Mouse (Mus musculus) cerebellum, adult 11 months (tissue): Measurements from ENCODE around the gene Iqsec3.

Experiments used
- DNase-seq: peaks from one replicate; pipeline ENCODE4 v3.0.0; 2022

Iqsec3 gene

DNA sequence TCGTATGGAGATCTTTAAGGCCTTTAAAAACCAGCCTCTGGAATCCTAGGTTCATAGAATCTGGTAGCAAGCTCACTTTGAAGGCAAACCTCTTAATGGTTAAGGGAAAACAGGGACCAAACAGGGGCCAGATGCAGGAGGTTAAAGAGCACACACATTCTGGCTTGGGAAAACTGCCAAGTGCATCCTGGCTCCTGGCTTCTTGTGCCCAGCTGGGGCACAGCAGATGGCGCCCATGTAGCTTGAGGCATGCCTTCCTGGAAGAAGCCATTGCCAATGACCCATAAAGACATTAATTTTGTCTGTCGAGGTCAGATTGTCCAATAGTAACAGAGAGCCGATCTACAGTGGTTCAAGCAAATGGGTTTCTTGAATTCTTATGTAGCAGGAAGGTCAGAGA lies 109.5 kb downstream of the Iqsec3 start:
- no peak for DNase-seq

DNA sequence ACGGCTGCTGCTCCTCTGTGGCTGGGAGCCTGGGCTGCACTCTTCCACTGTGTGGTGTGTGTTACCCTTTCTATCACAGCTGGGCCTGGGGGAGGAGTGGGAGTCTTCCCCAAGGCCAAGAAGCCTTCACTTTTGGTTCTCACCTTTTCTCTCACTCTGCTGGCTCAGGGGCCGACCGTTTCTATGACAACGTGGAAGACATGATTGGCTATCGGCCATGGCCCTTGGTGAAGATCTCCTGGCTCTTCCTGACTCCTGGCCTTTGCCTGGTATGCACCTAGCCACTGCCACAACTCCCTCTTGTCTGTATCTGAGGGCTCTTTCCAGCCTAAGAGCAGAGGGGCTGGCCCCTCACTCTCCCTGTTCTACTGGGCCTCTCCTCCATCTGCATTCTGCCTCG lies 110.4 kb downstream of the Iqsec3 start:
- no peak for DNase-seq

DNA sequence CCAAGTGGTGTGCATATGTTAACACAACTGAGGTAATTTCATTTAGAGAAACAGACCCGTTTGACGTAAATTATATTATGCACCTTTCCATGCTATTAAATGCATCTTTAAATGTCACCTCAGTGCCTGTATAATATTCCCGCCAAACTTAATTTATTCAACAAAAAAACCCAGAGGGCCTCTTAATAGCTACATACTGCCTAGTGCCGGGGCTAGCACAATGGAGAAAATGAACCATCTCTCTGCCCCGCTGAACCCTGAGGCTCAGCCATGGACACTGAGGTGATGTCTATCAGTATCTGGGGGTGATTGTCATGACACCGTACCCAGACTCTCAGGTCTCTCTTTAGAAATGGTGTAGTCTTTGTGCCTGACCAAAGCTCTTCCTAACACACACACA lies 116.2 kb downstream of the Iqsec3 start:
- no peak for DNase-seq

DNA sequence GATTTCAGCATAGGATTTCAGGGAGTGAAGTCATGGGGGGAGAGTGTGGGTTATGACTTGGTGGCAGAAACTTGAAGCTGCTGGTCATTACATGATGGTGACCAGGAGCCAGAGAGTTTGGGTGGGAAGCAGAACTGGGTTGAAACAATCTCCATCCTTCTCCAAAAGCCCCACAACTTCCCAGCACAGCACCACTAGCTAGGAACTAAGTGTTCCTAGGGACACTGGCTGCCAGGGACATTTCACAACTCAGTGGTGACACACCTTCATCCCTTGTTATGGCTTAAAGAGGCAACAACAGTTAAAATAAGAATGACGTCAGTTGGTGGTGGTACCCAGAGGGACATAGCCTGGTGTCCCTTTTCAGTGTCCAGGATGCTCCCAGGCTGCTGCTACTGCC lies 117.4 kb downstream of the Iqsec3 start:
- DNase-seq, result no peak

DNA sequence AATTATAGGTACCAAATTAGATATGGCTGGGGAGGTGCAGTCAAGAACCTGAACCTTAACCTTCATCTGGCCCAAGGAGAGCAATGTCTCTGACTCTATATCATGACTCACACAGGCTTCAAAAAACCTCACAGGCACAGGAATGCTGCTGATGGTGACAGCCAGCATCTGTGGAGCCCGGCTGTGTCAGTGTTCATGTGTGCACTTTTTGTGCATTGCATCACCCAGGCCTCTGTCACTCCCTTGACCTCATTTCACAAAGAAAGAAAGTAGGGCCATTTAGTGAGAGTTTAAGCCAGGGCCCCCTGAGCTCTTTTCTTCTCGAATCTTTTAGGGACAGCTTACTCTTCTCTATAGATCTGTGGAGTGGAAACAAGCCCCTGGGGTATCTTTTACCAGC lies 121.2 kb downstream of the Iqsec3 start:
- no peak for DNase-seq

DNA sequence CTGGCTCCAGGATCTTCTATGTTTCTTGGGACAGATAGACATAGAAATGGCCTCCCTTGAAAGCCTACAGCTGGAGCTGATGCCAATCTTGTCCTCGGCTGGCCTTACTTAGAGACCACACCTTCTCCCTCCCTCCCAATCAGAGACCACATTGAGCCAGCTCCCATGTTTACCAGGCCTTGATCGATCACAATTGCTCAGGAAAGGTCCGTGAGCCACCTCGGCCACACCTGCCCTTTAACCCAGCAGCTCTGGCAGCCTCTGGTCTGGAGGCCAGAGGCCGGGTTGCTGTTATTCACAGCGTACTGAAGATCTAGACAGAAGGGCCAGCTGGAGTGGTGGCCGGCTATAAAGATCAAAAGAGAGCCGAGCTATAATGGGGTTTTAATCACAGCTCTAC lies 127.0 kb downstream of the Iqsec3 start:
- no peak for DNase-seq

DNA sequence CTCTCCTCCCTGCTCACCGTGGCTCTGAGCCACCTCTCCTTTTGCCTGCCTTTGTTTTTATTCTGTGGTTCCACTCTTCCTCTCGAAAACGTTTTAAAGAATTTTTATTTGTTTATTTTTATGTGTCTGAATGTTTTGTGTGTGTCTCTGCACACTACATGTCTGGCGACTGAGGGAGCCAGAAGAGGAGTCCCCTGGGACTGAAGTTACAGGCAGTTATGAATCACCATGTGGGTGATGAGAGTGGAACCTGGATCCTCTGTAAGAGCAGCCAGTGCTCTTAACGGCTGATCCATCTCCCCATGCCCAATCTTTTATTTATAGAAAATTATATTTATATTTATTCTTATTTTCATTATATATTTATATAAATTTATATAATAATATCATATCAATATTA lies 129.1 kb downstream of the Iqsec3 start:
- DNase-seq, result no peak

DNA sequence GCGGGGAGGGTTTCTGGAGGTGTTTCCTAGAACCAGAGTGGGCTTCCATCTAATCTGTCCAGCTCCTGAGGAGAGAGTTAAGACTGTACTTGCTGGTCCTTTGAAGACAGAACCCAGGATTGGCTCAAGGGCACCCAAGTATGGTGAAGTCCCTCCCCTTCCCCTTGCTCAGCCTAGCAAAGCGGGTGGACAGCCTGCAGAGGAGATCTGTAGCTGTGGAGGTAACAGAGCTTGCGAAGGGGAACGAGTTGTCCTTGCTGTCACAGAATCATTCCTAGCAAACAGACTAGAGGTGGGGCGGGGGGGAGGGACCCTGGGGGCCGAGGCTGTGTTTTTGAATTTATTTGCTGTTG lies 129.7 kb downstream of the Iqsec3 start:
- no peak for DNase-seq

DNA sequence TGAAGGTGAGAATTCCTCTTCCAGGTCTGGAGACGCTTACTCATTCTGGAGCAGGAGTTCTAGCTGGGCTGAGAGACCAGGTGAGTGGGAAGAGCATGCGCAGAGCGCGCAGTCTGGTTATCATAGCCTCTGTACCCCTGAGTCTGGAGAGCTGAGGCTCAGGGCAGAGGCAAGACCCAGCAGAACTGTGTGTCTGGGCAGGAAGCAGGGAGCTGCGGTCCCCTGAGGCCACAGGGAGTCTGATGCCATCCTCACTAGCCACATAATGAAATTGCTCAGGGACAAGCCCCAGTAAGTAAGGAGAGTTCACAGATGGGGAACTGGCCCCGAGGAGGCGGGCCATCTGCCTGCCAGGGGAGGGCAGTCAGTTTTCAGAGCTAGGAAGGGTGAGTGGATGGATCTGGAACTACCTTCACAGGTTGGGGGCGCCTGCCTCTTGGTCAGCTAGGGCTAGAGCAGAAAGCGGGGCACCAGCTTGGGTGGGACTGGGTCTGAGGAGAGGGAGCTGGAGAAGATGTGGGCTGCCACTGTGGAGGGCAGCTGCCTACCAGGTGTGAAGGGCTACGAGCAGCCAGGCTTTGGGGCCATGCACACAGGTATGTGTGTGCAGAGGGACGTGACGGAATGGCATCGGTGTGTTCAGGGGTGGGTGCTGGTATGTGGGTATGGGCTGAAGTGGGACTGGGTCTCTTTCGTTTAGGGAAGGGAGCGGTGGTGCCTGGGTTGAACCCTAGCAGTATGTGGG lies 130.3 kb downstream of the Iqsec3 start, which contains the start of gene Slc6a12:
TSS of gene Slc6a12 (plus strand) at position 51 of the 745 bp plus-strand sequence.
- no peak for DNase-seq

DNA sequence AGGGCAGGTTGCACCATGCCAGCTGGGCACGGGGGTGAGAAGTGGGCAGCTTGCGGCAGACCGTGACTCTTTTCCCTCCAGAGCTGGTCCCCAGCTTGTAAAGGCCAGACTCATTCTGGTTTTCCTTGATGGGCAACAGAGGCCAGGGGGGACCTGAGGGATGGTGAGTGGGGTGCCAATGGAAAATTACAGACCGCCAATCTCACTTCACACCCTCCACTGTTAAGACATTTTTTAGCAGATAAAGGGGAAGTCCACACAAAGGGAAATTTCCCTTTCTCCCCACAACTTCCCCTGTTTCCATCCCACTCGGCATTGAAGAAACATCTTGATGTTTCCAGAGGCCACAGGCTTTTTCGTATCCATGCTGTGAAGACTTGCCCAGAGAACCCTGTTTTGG lies 131.8 kb downstream of the Iqsec3 start:
- DNase-seq, result no peak

DNA sequence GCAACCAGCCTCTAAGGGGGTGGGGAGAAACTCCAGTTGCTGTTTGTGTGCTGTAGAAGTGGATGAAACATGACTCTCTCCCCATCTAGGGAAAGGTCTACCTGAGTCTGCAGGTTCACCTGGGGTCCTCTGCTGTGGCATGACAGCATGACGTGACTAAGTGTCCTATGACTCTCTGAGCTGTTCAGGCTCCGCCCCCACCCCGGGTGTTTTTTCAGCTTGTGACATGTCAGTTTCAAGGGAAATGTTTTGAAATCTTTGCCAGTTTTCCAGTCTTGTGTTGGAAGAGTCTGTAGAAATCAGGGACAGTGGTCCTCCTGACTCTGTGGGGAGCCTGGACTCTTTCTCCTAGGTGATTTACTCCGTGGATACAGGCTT lies 135.0 kb downstream of the Iqsec3 start:
- DNase-seq, result no peak

DNA sequence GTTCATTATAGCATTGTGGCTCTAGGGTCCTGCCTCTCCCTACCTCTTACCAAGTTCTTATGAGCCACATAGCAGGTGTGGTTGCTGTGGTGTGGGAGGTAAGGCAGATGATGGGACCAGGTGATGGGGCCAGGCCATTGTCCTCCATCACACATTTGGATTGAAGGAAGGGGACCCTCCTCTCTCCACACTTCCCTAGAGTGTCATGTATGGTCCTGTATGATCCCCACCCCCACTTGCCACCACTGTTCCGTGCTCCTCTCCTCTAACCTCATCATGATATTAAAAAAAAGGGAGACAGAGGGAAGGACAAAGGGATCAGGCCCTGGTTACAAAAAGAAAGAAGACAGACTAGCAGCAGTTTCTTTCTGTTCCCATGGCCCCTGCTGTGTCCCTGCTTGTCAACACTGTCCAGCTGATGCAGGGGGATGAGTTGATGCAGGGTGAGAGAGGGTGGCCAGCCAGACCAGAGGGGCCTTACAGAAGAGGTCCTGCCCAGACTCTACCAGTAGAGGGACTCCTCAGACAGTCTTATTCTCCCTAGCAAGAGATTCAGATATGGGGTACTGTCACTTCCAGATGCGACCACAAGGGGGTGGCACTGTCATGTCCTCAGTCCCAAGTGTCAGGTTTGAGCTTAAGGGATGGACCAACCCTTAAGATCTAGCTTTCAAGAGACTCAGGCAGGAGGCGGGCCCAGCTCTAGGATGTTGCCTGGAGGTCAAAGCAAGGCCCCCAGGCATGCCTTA lies 135.5 kb downstream of the Iqsec3 start:
- DNase-seq, result peak; percentile 52

DNA sequence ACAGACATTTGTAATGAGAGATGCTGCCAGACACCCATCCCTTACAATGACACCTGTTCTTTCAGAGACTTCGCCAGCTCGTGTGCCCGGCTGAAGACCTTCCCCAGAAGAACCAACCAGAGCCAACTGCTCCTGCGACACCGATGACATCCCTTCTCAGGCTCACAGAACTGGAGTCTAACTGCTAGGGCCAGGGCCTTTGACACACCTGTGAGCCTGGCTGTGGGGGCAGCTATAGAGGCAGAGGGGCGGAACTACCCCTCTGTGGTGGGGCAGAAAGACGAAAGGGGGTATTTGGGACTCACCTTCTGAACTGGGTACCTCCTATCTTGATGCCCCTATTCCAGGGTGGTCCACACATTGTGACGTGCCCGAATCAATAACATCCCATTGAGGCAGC lies 136.2 kb downstream of the Iqsec3 start:
- DNase-seq, result no peak

DNA sequence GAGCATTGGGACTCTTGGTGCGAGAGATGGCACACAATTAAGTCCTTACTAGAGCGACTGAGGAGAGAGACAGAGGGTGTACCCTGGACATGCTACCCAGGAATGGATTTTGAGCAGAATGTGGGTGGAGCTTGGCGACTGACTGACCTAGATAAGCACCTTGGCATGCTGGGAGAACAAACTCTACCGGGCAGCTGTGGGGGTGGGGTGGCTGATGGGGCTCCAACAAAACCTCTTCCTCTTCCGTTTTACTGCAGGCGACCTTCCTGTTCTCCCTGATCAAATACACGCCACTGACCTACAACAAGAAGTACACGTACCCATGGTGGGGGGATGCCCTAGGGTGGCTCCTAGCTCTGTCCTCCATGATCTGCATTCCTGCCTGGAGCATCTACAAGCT lies 136.9 kb downstream of the Iqsec3 start:
- no peak for DNase-seq

DNA sequence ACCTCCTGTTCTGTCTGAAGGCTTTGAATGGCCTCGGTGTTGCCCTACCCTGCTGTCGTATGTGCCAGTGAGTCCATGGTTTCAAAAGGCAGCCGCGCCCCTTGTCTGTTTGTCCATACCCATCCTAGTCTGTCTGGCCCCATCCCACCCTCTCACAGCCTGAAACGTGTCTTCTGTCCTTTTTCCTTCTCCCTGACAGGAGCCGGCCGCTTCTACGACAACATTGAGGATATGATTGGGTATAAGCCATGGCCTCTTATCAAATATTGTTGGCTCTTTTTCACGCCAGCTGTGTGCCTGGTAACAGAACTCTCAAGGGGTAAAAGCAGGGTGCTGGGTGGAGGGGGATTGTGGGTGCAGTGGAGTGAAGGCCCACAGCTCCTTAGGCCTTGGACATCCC lies 137.6 kb downstream of the Iqsec3 start:
- DNase-seq, result no peak

DNA sequence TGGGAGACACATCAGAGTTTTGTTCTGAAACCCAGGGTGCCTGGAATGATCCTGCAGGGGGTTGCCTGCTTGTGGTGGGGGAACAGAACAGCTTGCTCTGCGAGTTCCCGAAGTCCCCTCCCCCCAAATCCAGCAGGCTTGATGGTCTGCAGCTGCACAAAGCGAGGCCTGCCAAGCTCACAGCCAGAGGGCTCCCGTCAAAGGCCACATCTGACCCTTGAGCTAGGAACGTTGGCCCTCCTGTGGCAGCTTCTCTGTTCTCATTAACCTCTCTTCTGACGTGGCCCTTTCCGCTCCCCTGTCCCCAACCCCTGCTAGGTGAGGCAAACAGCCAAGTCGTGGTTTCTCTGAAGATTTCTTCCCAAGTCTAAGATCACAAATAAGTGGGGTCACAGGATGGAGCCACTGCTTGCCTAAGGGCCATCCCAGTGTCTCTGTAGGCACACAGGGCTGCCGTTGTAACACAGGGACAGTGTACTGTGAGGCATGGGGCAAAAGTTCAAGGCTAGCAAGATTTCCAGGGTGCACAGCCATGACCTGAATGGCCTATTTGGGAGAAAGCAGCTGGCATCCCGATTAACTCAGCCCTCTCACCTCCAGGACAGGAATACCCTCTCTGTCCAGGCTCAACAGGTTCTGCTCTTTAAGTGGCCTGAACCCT lies 143.5 kb downstream of the Iqsec3 start:
- no peak for DNase-seq

DNA sequence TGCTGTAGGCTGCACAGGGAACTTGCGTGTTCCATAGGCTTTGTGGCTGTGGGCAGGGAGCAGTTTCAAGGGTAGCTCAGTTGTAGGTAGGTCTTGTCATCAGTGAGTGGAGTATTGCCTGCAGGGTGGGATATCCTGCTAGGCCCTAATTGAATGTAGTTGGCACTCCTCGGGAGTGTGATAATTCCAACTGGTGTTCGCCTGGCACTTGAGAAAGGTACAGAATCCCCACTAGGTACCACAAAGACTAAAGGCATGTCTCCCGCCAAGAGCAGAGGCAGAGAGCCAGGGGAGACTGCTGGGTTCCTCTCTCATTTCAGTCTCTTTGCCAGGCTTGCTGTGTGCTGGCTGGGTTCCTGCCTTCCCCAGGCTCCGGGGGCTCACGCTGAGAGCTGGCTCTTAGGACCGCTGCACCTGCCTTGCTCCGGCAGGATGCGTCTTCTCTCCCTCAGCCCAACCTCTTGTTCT lies 145.0 kb downstream of the Iqsec3 start:
- peak; percentile 82 for DNase-seq

DNA sequence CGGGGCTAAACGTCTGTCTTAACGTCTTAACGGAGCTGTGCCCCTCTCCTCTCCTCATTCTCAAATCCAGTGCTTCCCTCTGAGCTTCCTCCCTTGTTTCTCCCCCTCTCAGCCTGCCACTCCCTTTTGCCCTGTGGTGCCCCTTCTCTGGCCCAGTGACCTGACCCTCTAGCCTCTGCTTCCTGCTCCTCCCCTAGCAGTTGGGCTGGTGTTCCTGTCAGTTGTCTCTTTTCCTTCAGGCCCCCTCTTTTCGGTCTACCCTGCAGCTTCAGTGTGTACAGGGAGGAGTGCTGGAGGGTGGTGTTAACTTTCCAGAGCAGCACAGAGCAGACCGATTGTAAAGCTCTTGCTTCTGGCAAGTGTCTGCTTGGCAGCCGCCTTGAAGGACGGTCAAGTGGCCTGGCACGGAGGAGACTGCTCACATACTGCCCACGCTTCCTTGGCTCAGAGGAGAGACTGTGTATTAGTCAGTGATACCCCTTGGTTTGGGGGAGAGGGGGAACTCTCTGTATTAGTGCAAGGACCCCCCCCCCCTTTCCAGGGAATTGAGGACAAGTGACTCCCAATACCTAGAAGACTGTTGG lies 146.9 kb downstream of the Iqsec3 start:
- no peak for DNase-seq

DNA sequence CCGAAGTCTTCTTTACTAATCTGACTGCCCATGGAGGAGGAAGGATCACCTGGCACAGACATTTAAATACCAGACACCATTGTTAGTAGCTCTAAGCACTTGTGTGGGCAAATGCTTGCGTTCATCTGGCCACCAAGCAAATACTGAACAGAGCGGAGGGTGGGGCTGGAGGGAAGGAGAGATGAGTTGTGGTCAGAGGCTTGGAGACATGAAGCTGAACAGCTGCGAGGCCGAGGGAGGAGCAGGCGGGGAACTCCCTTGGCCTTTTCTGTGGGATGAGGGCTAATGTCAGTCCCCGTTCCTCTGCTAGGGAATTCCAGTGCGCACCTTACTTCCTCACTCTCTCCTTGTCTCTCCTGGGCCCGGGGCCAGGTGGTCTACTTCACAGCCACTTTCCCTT lies 147.7 kb downstream of the Iqsec3 start:
- no peak for DNase-seq

DNA sequence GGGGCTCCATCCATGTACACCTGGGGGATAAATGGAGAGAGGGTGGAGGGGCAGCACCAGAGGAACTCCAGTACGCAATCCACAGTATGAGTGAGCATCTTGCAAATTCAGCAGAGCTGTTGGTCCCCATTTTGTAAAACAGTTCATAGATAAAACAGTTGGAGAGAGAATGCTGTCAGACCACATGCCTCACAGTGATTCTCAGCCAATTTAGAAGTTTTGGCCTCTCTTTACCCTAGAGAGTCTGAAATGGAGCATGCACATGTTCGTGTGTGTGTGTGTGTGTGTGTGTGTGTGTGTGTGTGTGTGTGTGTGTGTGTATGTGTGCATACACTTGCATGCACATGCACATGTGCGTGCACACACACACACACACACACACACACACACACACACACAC lies 148.2 kb downstream of the Iqsec3 start:
- no peak for DNase-seq
